Mouse (Mus musculus) WW6 (cell line): ENCODE measurements around the gene Stap2.
A peak's percentile ranks its signal among the peaks of the same experiment; 100 is the strongest.

Source experiments
- DNase-seq: peaks from one replicate; pipeline ENCODE4 v3.0.0-alpha.2; 2013; ENCODE audit warnings: low read depth, low spot score

Stap2 gene

GRCm38 (mm10) chr17:56007444-56008355 lies 2.3 kb upstream of the Stap2 start:
- DNase-seq: no peak

DNA sequence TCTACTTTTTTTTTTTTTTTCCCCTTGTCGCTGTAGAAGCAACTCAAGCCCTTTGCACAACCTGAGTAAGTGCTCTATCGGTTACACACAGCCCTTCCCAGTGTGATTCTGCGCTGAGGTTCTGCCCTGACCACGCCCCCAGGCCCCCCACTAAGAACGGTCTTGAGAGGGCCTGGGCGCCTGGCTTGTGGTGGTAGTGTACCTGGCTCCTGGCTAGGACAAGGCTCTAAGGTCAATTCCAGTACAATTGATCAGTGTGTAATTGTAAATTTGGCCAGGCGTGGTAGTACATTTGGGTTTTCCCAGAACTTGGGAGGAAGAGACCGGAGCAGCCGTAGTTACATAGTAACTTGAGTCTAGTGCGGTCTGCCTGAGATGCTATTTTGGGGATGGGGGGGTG lies 1.6 kb upstream of the Stap2 start:
- no peak for DNase-seq

DNA sequence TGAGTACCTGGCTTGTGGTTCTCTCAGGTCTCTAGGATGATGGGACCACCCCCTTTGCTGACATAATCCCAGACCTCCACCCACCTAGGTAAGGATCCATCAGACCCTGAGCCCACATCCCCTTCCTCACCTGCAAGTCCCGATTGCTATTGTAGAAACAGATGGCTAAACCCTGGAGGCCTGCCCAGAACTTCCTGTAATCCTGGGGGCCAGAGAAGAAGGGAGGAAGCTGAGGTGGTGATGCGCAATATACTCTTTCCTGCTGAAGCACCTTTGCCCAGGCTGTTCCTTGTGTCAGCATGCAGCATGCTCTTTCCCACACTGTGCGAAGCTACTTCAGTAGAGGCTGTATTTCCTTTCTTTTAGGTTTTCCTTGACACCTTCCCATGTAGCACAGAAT lies 2.4 kb downstream of the Stap2 start:
- no peak for DNase-seq

GRCm38 (mm10) chr17:55999794-56000499 lies 5.4 kb downstream of the Stap2 start:
- peak; percentile 58 for DNase-seq

DNA sequence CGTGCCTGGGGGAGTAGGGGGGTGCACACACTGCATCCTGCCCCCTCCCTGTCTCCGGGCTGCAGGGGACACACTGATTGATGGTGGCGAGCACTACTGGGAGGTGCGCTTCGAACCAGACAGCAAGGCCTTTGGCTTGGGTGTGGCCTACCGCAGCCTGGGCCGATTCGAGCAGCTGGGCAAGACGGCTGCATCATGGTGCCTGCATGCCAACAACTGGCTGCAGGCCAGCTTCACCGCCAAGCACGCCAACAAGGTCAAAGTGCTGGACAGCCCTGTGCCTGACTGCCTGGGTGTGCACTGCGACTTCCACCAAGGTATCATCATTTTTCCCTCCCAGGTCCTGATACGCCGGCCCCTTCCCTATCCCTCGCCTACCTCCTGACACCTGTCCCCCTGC lies 9.4 kb downstream of the Stap2 start:
- DNase-seq: no peak

- no peak for DNase-seq
These were observed 15.0 kb downstream of the Stap2 start for GRCm38 (mm10) chr17:55990278-55990898.

DNA sequence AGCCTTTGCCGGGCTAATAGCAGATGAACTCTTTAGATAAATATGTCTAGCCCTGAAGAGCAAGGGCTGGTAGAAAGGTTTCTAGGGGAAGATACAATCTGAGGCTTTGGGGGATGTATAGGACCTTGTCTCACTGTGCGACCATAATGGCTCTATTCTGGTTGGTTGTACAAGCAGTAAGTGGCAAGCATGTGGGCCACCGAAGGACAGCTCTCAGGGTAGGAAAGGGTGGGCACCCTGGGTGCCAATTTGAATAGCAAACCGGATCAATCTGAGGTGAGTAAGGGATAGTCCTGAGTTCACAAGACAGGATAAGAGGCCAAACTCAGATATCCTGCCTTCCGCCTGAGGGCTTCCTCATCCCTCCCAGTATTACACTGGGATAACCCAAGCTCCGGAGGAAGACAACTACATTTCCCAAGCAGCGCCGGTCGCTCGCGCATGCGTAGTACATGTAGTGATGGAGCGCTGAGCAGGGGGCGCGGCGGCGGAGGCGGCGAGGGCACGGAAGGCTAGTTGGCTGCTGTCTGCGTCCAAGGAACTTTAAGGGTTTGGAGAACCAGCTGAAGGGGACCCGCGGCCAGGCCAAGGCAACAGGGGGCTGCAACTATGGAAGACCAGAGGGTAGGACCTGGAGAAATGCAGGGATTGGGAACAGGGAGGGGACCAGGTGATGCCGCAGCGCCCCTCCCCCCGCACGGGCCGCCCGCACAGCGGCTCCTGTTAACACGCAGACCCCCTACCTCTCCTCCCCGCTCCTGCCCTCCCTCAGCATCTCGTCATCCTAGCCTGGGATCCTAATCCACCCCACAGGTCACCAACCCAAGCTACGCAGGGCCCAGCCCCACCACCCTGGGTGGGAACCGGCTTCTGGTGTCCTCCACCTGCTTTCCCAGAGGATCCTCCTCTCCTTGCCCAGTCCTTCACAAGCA lies 19.1 kb downstream of the Stap2 start, which contains the start of gene Fsd1:
Gene Fsd1 (plus strand): TSS at position 480 of the 932 bp plus-strand sequence.
- peak; percentile 67 for DNase-seq

- no peak for DNase-seq
These were observed 28.1 kb downstream of the Stap2 start for GRCm38 (mm10) chr17:55977301-55977700.

- DNase-seq: peak; percentile 62
These were observed 29.0 kb downstream of the Stap2 start for GRCm38 (mm10) chr17:55976255-55976862.

DNA sequence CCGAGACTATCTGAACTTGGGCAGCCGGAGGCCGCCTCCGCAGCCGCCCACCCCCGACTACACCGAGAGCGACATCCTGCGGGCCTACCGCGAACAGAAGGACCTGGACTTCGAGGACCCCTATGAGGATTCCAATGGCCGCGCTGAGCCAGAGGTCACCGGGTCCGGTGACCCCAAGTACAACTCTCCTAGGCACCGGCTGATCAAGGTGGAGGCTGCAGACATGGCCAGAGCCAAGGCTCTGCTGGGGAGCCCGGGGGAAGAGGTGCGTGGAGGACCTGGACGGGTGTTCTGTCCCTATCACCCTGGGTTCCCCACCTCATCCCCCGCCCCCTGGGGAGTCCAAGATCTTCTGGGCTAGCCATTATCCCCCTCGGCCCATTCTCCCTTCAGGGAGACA lies 33.9 kb downstream of the Stap2 start:
- DNase-seq: no peak

- DNase-seq: no peak
These were observed 35.2 kb downstream of the Stap2 start, which contains the start of gene Shd for GRCm38 (mm10) chr17:55969966-55970891. TSS of gene Shd (plus strand) at chr17:55970467.

GRCm38 (mm10) chr17:55969560-55969959 lies 35.8 kb downstream of the Stap2 start:
- DNase-seq: no peak

DNA sequence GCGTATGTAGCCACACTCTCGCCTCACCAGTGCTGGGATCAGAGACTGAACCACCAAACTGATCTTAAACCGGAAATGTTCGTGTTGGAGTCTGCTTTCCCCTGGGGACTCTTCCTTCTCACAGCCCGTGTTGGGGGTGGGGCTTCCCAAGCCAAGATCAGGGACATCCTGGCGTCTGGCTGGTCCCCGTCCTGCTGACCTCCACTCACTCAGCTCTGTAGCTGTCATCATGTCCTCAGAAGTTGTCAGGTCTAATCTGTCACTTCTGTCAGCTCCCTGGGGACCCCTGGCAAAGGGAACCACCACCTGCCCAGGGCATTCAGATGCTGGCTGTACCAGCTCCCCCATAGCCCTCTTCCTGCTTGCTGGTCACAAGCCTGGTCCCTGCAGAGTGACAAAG lies 37.2 kb downstream of the Stap2 start:
- no peak for DNase-seq

GRCm38 (mm10) chr17:55967186-55967585 lies 38.2 kb downstream of the Stap2 start:
- no peak for DNase-seq

DNA sequence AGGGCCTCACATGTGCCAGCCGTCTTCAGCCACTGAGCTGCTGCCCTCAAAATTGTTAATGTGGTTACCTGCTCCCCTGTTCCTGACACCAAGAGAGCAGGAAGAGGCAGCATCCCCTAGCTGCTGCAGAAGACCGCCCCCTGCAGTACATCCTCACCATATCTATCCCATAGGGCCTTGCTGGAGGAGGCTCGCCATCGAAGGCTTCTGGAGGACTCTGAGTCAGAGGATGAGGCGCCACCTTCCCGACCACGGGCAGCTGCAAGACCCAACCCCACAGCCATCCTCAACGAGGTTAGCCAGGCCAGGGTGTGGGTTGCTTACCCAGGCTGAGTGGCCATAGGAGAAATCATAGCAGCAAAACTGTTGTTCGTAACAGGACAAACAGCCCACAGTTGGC lies 40.4 kb downstream of the Stap2 start:
- no peak for DNase-seq

DNA sequence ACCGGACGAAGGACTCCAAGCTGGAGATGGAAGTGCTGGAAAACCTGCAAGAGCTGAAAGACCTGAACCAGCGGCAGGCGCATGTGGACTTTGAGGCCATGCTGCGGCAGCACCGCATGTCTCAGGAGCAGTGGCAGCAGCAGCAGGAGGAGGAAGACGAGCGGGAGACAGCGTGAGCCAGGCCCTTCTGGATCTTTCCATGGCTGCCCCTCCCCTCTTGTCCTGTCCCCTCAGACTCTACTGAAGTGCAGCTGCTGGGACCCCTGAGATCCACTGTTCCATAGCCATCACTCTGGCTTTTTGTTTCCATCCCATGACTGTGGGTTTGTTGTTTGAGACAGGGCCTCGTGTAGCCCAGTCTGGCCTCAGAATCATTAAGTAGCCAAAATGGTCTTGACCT lies 40.9 kb downstream of the Stap2 start:
- no peak for DNase-seq

DNA sequence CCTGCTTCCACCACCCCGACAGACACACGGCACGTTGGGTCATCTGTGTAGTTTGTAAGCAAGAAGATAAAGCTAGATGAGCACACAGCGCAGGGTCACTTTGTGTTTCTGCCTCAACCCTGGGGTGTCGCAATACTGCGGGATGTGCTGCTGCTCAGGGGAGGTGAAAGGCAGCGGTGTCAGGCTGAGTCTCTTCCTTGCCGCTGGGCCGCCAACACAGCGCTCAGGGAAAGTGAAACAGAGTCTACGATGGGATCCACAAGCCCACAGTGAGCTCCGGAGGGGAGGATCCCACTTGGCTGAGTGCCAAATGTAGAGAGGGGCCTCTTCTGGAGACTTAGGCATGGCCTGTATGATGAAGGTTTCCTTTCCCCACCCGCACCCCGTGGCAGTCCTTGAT lies 42.2 kb downstream of the Stap2 start:
- no peak for DNase-seq

GRCm38 (mm10) chr17:55961631-55962030 lies 43.8 kb downstream of the Stap2 start:
- no peak for DNase-seq

DNA sequence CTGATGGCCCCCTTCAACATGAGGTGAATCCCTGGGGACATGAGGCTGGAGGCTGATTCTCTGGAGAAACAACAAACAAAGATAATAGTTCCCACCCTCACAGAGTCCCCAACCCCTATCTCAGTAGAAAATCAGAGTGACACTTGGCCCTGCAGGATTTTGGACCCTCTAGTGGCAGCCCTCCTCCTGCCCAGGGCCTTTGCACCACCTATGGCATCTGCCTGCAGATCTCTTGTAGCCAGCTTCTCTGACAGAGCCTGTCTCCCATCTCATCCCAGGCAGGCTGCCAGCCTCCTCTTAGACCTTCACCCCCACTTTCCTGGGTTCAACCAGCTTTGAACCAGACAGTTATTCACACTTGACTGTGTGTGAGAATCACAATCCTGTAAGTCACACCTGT lies 44.6 kb downstream of the Stap2 start:
- no peak for DNase-seq
